Mouse (Mus musculus) heart, adult 9 months (tissue): ENCODE measurements around the gene Bysl.
"Not testable (repeated sequence)": the region's sequence is repeated elsewhere in the genome, so short reads cannot be mapped to it uniquely, and the experiment has no call there.

Source experiments
- DNase-seq, 2 experiments: peaks; one replicate each; pipeline ENCODE4 v3.0.0; 2022; ENCODE audit warnings: low spot score in 2 of 2

The Bysl gene

GRCm38 (mm10) chr17:47610849-47611660 is at the start of gene Bysl, which contains the start of the genes Med20 and Gm20517:
Gene Bysl, minus strand, starts transcription at chr17:47611492.
Gene Med20, plus strand, starts transcription at chr17:47611582.
Gene Gm20517, plus strand, starts transcription at chr17:47611589.
- DNase-seq, result peak; percentile 94 to 96

- peak in 1 of 2 experiments; percentile 19 for DNase-seq
Measured at GRCm38 (mm10) chr17:47658741-47659243, 47.5 kb upstream of the Bysl start.

DNA sequence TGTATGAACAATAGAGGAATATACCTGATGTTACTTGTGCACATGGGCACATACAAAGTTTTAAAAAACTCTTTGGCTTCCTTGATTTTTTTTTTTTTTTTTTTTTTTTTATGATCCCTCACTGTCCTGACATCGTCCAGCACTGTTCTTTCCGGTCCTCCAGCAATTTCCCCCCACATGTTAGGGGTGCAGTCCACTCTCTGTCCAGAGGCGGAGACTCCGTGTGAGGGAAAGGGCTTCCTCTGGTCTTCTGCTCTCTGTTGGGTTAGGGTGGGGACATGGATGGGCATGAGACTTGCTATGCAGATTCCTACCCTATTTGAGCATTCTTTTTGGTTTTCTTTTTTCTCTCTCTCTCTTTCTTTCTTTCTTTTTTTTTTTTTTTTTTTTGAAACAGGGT is 46.6 kb upstream of the Bysl start:
- DNase-seq, result no peak

- DNase-seq, result no peak
Measured at GRCm38 (mm10) chr17:47655697-47656096, 44.4 kb upstream of the Bysl start.

DNA sequence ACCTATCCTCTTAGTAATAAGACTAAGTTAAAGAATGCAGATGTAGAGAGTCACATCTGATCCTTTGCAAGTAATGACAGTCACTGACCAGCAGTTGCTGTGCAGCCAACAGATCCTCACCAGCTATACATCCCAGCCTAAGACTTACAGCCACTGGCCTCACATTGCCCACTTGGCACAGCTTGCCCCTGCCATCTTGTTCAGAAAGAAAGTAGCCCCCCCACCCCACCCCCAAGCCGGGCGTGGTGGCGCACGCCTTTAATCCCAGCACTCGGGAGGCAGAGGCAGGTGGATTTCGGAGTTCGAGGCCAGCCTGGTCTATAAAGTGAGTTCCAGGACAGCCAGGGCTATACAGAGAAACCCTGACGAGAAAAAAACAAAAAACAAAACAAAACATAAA is 43.1 kb upstream of the Bysl start:
- not testable (repeated sequence) for DNase-seq

- DNase-seq, result no peak
Measured at GRCm38 (mm10) chr17:47651953-47652352, 40.7 kb upstream of the Bysl start.

- no peak for DNase-seq
Measured at GRCm38 (mm10) chr17:47648966-47649365, 37.7 kb upstream of the Bysl start.

DNA sequence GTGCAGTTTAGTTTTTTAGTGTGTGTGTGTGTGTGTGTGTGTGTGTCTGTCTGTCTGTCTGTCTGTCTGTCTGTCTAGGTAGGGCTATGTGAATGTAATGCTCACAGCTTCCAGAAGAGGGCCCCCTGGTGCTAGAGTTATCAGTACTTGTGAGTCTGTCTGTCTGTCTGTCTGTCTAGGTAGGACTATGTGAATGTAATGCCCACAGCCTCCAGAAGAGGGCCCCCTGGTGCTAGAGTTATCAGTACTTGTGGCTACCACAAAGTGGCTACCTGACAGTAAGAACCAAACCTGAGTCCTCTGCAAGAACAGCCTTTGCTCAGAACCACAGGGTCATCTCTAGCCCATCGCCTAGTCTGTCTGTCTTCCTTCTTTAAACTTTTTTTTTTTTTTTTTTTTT is 35.4 kb upstream of the Bysl start:
- DNase-seq, result peak; percentile 29 to 32

DNA sequence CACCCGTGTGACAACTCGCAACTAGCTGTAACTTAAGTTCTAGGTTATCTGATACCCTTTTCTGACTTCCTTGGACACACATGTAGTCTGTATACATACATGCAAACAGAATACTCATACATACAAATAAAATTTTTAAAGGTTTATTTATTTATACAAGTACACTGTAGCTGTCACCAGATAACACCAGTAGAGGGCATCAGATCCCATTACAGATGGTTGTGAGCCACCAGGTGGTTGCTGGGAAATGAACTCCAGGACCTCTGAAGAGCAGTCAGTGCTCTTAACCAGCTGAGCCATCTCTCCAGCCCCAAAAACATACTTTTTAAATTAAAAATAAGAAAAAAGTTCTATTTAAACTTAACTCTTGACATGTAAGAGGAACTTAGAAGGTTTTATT is 31.7 kb upstream of the Bysl start:
- DNase-seq, result no peak

DNA sequence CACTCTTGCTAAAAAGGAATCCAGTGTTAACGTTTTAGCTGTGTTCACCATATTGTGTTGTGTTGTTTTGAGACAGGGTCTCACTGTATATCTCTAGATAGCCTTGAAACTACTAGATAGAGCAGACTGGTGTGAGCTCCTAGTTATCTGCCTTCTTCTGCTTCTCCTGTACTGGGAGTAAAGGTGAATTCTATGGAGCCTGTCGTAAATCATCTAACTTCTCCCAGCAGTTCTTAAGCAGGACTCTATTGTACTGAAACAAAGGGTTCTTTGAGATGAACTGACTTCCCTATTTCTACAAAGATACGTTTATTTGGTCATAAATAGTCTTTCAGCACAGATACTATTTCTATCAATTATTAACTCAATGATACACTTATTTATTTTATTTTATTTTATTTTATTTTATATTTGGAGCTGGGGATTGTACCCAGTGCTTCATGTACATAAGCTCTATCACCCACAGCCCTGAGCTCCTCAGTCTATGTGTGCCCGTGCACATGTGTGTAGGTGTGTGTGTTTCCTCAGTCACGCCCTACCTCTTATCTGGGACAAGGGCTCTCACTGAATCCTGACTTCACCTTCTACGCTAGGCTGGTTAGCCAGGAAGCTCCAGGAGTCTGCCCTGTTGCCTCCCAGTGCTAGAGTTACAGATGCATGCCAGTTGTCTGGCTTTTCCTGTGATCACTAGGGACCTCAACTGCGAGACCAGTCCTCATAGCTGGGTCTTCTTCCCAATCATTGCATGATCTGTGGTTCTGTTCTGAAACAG is 22.9 kb upstream of the Bysl start:
- DNase-seq, result no peak

DNA sequence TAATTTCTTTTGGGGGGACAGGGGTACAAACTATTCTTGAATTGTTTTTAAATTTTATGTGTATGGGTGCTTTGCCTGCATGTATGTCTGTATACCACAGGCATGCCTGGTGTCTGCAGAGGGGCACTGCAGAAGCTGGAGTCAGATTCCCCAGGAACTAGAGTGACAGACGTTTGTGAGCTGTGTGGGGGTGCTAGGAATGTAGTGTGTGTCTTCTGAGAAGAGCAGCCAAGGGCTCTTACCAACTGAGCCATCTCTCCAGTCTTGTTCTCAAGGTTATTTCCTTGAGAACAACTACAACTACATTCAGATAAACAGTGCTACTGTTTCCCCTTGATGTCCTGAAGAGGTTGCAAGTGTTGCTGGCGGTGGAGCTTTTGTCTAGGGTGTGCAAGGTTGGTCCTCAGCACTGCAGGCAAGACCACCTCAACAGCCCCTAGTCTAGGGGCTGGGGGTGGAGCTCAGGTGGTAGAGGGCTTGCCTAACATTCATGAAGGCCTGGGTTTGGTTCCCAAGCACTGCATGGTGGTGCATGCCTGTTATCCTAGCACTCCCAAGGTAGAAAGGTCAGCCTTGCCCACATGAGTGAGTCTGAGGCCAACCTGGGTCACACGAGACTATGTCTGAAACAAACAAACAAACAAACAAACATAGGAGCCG is 21.0 kb upstream of the Bysl start:
- no peak for DNase-seq

DNA sequence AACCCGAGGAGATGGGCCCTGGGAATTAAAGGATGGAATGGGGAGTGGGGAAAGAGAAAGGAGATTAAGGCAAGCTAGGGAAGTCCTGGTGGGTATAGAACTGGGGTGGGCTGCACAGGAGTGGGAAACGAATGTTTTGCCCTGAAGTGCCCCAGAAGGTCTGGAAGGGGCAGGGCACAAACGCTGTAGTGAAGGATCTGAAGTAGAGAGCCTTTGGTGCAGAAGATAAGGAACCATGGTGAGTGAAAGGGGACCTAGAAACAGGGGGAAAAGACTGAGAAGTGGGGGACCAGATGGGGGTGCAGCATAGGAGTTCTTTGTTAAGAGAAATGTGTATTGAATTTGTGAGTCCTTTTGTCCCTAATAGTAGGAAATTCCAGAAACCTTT is 19.4 kb upstream of the Bysl start, which contains the start of gene Usp49:
Gene Usp49 (plus strand): TSS at position 13 of the 388 bp plus-strand sequence.
- DNase-seq, result no peak

DNA sequence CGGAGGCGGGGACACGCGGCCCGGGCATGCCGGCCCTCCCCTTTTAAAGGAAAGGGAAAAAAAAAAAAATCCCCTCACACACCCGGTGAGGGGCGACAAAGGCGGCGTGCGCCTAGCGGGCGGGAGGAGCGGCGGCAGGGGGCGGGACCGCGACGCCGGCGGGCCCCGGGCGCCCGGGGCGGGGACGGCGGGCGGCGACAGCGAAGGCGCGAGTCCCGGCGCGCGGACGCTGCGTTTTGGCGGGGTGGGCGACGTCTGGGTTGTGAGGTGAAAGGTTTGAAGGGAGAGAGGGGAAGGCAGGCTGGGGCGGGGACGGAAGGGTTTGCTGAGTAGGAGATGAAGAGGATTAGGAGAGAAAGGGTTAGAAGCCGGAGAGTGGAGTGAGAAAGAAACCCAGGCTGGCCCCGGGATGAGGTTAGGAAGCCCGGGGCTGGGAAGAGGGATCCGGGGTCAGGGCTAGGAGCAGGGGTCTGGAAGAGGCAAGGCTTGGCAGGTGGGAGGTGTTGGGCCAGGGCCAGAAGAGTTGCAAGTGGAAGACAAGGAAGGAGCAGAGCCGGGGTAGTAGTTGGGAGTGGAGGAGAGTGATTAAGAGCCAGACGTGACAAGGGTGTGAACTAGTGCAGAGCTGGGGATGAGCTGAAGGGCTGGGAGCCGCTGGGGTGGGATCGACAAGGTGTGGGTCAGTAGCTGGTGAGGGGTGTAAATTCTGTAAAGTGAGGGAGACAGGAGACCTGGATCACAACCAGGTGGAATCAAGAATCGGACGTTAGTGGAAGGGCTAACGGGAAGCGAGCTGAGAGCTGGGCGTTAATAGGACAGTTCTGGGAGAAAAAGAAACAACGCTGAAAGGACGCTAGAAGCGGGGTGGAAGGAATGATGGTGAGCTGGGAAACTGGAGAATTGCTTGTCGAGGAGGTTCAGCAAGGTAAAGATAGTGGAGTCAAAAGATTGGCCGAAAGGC is 18.7 kb upstream of the Bysl start:
- peak; percentile 28 to 36 for DNase-seq

DNA sequence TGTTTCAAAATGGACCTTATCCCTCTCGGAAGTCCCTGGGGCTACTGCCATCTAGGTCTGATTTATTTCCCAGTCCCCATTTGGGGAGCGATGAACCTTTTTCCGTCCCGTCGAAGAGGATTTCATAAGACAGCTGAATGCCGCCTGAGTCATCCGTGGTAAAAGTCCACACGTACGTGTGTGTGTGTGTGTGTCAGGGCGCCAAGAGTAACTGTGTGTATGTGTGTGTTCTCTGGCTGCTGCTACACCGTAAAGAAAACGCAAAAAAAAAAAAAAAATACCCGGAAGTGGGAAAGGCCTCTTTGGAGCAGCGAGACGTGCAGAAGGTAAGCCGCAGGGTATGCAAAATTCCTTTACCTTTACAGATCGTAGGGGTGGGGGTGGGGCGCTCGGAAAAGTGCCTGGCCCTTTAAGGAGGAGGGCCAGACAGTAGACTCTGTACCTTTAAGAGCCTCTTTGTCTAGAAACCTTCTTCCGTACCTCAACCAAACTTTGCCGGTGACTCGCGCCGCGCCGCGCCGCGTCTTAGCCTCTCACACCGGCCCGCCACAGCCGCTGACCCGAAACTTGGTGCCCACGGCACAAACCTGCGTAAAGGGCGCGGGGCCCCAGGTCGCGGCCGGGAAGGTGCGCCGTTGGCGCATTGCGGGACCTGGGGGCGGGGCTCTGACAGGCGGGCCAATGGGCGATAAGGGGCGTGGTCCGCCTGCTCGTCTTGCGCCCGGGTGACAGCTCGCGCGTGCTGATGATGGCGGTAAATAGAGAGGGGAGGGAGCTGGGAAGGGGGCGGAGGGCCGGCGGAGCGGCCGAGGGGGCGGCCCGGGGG is 17.8 kb upstream of the Bysl start:
- peak; percentile 91 to 93 for DNase-seq

GRCm38 (mm10) chr17:47627791-47628190 is 16.5 kb upstream of the Bysl start:
- no peak for DNase-seq

GRCm38 (mm10) chr17:47626031-47626430 is 14.7 kb upstream of the Bysl start:
- no peak for DNase-seq

DNA sequence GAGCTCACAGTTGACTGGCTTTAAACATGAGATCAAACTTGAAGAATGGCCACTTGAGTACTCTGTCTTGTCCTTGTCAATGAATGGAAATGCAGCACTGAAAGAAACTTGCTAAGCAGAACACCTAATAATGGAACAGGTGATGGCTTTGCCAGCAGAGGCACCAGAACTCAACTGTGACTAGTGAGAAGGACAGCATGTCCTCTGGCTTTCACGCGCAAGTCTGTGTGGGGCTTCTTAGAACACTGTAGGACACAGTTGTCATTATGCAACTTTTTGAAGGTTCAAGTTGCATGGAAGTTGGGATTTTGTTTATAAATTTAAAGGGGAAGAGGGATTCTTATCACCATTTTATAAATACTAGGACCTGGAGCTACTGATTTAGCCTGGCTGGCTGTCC is 13.8 kb upstream of the Bysl start:
- peak in 1 of 2 experiments; percentile 40 for DNase-seq

DNA sequence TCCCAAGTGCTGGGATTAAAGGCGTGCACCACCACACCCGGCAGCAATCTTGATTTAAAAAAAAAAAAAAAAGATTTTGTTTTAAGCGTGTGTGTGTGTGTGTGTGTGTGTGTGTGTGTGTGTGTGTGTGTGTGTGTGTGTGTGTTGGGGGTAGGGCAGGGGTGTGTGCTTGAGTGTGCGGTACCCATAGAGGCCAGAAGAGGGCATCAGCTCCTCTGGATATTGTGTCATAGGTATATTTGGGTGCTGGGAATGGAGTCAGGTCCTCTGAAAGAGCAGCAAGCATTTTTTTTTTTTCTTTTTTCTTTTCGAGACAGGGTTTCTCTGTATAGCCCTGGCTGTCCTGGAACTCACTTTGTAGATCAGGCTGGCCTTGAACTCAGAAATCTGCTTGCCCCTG is 13.3 kb upstream of the Bysl start:
- not testable (repeated sequence) for DNase-seq

GRCm38 (mm10) chr17:47622912-47623554 is 11.7 kb upstream of the Bysl start:
- DNase-seq, result no peak
